Mouse (Mus musculus): ENCODE measurements around the gene Adcy7.

The Adcy7 gene

DNA sequence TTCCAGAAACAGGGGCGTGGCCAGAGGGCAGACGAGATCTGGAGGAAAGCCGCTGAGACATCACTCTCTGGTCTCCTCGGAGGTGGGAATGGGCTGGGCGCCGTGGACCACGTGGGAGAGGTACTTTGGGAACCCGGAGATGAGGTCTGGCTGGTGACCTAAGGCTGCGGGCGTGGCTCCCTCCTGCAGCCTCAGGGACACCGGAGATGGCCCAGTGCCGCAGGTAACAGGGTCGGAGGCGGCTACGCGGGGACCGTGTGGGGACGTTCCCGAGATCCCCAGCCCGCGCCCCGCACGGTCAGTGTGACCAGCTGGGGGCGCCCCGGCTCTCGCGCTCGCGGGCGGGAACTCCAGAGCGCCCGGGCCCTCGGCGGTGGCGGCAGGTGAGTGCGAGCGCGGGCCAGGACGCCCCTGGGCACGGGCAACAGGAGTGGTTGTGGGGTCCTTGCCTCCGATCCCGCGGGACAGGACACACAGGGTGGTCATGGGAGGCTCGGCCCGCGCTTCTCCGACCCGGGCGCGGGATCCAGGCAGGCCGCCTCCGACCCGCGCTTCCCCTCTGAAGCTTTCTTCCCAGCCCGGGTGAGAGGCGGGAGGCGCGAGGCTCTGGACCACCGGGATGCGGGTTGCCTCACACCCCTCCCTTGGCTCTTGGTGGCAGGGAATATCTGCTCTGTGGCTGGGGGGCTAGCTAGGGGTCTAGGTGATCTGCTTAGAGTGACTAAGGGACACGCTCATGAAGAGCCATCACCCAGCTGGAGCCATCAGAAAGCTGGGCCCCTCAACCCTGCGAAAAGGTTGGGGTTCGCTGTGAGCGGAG is at the start of gene Adcy7:
Gene Adcy7 (plus strand): TSS at position 173 of the 820 bp plus-strand sequence.
- DNase-seq (ENCODE audit: low read depth): peak; percentile 75

DNA sequence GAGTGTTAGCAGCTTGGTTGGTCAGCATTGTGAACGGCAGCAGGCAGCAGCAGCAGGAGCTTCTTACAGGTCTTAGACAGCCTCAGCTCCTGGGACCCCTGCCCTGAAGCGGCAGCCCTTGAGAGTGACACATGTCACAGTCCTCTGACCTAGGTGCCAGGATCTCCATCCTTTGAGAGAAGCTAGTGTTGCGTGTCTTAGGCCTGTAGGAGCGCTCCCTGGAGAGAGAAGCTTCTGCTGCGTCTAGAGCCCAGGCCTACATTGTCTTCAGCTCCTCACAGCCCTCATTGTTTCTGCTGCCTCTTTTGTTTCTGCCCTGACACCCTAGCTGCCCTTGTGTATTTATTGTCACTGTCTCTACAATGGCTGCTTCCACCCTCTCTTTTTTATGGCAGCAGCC is 46.8 kb upstream of the Adcy7 start:
- no peak for DNase-seq (ENCODE audit: low read depth)

DNA sequence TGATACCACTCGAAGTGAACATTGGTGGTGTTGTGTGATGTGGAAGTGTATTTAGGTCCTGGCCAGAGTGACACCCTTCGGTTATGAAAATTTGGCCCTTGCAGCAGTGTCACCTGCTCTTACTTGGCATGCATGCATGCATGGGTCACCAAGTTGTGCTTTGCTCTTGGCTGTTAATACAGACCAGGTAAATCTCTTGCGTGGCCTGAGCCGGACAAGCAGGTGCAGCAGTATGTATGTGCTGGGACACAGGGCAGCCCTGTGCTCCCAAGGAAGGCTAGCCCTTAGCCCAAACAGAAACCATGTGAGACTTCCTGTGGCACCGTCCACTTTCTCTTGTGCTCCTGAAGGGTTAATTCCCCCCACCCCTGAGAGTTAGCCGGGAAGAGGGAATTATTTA is 44.4 kb upstream of the Adcy7 start:
- no peak for DNase-seq (ENCODE audit: low read depth)

DNA sequence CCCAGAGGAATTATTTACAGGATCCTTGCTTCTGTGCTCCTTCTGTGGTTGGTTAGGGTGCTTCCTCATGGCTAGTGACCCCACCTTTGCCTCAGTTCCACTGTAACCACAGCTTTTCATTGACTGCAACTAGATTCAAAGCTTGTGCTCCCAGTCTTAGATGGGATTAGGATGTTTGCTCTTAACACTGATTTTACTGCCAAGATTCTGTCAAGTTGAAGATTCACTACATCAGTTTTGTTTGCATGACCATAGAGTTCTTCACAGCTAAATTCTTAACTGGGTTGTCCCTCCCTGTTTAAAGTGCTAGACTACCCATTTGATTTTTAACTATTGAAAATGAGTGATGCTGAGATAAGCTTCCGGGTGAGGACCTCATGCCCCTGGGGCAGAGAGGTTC is 43.9 kb upstream of the Adcy7 start:
- DNase-seq (ENCODE audit: low read depth): no peak

DNA sequence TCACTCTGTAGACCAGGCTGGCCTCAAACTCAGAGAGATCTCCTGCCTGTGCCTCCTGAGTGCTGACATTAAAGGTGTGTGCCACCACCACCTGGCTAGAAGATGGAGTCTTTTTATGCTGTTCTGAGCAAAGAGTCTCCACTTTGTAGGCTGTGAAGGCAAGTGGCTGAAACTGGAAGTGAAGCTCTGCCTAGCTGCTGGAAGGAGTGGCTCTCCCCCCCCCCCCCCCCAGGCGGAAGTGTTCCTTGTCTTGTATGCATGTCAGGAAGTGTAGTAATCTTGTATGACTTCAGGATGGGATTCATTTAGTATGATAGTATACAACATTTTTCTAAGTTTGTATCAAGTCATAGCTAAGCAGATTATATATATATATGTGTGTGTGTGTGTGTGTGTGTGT is 43.4 kb upstream of the Adcy7 start:
- no peak for DNase-seq (ENCODE audit: low read depth)

DNA sequence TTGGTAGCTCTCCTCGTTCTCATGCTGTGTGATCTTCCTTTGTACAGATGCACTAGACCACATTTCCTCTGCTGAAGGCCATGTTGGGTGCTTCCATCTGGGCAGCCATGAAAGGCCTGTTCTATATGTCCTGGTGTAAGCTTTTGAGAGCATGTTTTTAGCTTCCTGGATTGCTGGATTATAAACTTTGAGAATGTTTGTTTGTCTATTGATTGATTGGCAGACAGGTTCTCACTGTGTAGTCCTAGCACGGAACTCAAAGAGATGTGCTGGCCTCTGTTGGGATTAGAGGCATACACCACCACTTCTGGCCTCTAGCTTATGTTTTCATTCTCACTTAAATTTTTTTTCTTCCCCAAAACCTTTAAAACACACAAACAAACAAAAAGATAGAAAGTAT is 35.5 kb upstream of the Adcy7 start:
- no peak for DNase-seq (ENCODE audit: low read depth)

DNA sequence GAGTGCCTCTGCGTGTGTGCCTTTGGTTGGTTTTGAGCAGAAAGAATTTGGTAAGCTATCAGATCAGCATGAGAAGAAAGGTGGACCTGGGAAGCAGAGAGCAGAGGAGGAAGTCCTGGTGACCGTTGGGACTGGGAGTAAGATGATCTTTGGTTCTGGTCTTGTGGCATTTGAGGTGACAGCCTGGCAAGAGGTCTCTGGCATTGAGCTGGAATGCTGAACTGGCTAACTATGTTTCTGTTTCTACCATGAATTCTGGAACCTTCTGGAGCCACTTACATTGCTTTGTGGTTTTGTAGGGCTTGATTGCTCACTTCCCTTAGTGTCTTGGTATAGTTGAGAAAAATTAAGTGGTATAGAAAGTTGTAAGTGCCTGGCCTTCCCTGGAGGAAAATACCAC is 34.6 kb upstream of the Adcy7 start:
- no peak for DNase-seq (ENCODE audit: low read depth)

DNA sequence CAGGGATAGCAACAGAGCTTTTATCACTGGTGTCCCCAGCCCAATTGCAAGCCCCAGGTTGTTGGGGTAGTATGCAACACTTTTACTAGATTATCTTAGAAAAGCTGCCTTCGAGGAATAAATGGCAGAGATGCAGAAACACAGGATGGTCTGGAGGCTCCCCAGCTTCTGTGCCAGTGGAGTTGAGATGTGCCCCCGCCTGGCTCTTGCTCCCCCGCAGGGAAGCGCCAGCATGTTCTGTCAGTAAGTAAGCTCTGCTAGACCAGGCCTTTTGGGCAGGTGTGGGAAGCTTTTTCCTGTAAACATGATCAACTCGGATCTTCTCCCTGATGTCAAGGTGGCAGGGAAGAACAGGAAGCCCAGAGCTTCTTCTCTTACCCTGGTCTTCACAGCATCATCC is 32.9 kb upstream of the Adcy7 start:
- no peak for DNase-seq (ENCODE audit: low read depth)

DNA sequence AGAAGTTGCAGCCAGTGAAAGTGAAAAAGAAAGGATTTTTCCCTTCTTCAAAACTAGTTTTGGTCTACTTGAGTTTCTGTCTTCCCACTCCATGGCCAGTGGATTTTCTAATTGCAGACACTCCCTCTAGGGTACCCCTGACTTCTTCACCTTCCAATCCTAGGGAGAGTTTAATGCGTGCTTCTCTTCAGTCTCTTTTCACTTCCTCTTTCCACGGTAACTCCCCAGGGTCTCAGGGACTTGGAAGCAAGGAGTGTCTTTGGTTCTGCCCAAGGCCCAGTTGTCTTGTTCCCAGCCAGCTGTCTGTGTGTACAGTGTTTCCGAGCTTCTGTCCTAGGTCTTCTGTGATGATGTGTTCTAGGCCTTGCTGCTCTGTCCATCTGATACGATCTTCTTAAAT is 30.3 kb upstream of the Adcy7 start:
- no peak for DNase-seq (ENCODE audit: low read depth)

DNA sequence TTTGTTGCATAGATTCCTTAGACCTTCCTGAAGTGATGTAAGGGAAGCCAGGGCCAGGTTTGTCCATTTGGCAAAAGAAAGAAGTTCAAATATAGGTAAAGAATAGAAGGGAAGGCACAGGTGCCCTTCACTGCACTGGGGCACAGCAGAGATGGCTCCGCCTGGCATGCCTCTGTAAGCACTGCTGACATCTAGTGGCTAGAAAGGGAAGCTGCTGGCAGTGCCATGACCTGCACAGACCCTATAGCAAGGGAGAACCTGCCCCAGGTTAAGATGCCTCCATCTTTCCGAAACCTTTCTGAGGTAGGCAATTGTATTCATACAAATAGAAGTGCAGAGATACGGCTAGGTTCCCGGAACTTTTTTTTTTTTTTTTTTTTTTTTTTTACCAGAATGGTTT is 27.9 kb upstream of the Adcy7 start:
- DNase-seq (ENCODE audit: low read depth): peak; percentile 72

DNA sequence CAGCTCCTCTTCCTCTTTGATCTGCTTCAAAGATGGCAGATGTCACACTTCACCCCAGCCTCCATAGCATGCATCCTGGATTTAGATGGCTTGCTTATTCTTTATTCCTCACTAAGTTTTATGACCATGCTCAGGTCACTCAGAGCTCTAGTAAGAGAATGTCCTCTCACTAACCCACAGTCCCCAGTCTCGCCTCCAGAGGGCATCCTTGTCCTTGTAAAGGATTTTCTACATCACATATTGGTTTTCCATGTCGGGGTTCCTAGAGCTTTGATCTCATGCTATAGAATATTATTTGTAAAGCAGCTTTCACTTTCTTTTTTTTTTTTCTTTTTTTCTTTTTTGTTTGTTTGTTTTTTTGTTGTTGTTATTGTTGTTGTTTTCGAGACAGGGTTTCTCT is 19.4 kb upstream of the Adcy7 start:
- DNase-seq (ENCODE audit: low read depth): peak; percentile 40

DNA sequence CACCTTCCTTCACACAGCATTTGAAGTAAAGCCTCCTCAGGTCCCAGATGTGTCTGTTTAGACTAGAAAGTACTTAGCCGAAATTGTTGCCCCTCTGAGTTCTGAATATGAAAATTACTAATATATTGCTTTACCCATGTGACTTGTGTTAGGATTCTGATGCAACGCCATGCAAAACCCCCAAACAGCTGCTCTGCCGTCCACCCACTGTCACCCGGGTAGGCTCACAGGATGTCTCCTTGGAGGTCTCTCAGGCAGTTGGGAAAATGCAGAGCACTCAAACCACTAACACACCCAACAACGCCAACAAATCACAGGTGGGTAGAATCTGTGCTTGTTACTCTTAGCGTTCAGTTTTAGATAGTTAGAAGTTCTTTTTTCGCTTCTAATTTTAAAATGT is 17.2 kb upstream of the Adcy7 start:
- DNase-seq (ENCODE audit: low read depth): no peak

DNA sequence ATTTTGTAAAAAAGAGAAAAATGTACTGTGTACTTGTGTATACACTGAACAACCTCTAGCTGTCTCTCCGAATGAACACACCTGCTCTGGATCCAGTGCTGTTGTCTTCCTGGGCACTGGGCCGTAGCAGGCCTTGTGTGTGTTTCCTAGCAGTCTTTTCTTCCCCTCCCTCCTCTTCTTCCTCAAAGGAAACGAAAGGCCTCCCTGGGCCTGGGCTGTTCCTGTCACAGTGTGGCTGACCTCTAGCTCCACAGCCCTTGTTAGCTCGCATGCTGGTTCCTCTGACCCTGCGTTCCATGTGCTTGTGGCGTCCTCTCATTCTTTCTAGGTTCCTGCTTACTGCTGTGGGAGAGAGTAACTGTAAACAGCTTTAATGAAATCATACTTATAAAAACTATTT is 14.2 kb upstream of the Adcy7 start:
- DNase-seq (ENCODE audit: low read depth): no peak

DNA sequence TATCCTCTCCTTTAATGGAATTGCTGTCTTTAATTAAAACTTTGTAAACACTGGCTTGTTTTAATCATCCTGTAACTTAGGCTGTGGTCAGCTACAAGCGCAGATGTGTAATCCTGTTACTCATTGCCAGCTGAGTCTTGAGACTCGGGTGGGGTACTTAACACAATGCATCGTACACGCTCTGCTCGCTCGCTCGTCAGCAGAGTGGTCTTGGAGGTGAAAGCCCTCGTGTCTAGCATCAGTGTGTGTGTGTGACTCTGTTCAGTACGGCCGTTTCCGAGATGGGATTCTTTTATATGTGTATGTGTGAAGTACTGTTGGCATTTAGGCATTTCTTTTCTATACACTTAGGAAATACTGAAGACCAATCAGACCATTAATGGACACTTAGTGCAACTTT is 13.7 kb upstream of the Adcy7 start:
- no peak for DNase-seq (ENCODE audit: low read depth)

DNA sequence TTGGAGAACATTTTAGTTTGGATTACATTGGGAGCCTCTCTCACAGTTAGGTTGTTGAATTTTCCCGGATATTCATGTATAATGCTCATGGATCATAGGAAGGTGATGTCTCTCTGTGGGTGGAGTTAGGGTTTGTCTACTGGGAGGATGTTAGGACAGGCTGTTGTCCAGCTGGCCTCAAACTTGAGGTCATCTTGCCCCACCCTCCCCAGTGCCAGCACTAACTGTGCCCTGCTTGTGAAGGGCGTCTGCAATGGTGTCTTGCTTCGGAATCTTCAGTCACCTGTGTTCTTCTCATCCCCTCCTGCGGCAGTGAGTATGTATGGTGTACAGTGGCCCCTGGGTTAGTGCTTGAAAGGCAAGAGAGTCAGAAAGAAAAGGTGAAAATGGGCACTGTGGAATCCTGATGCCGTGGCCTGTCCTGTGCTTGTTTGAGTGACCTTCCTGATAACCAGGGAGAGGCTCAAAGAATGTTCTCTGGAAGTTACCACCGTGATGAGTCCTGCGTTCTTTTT is 11.7 kb upstream of the Adcy7 start:
- no peak for DNase-seq (ENCODE audit: low read depth)

DNA sequence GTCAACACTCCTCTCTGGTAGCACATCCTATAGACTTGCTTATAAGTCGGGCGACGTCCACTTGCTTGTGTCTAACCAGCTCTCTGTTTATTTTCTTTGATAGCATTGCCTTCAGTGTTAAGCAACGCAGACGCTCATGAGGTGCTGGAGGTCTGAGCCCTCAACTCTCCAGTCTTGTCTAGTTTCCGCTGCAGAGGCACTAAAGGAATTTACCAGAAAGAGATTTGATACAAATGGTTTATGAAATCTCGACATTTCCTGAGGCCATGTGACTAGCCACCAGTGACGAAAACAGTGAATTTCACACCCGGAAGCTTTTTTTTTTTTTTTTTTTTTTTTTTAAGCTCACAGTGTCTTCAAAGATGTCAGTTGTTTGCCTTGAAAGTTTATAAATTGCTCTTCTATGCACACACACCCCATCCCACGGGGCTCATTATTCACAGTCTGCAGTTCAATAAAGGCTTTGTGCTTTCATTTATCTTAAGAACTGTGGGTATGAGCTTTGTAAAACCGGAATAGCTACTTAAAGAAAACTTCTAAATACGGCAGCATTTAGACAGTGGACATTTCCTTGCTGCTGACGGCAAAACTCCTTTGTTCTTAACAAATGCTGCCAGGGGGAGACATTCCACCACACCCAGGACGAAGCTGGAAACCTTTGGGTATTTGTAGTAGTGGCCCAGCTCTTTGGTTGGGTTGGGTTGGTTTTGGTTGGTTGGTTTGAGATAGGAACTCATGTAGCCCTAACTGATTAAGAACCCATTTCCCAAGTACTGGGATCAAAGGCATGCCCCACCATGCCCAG is 9.2 kb upstream of the Adcy7 start:
- no peak for DNase-seq (ENCODE audit: low read depth)

DNA sequence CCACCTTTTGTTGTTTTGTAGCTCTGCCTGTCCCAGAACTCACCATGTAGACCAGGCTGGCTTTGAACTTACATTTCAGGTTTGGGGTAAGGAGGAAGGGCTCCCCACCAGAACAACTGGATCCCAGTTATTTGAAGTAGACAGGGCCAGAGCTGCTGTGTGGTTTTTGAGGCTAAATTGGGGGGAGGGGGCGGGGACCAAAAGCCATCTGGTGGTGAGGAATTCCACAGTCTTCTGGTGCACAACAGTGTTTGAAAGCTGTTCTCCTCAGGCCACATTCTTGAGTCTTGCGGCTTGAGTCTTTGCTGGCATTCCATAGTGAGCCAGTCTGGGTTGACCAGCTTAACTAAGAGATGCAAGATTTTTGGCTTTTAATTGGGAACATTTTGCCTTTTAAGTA is 6.7 kb upstream of the Adcy7 start:
- DNase-seq (ENCODE audit: low read depth): no peak

DNA sequence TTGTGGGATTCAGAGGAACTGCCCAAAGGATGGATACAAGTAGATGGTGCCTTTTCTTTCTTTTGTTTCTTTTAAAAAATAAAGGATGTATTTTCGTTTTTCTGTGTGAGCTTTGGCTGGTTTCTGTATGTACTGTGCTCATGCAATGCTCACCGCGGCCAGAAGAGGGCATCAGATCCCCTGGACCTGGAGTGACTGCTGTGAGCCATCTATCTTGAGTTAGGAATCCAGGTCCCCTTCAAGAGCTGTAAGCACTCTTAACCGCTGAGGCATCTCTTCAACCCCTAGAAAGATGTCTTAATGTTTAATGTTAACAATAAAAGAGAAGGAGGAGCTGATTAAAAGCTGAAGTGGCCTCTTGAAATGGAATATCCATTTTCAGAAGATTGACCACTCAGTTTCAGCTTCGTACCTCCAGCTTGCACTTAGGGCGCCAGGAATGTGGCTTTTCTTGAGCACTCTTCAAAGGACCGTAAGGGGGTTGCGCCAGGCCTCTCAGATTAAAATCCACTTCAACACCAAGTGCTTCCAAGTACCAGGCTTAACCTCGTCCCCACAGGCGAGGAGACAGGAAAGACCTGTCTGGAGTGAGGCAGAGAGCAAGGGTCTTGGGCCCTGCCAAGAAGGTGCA is 5.9 kb upstream of the Adcy7 start:
- DNase-seq (ENCODE audit: low read depth): peak; percentile 89

DNA sequence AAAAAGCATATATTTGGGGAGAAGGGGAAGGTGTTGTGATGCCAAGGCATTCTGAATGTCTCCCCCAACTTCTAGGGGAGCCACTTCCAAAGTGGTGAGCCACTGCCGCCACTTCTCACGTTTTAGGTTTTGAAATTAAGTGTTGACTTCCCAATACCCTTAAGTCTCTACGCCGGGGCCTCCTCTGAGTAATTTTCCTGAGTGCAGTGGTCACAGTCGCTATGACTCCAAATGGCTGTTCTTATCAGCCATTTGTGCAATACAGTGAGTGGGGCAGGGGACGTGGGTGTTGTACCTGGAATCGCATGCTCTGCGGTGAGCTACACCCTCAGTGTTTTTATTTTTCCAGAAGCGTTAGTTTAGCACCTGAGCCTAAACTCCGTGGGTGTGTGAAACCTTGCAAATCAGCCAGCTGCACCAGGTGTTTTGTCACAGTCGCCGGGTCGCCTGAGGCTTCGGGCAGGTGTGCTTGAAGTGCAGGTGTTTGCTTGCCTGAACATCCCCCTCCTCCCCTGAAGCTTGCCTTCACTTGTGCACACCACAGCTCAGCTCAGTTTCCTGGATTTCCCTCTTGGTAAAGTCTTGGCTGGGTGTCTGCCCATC is 5.3 kb upstream of the Adcy7 start:
- no peak for DNase-seq (ENCODE audit: low read depth)

DNA sequence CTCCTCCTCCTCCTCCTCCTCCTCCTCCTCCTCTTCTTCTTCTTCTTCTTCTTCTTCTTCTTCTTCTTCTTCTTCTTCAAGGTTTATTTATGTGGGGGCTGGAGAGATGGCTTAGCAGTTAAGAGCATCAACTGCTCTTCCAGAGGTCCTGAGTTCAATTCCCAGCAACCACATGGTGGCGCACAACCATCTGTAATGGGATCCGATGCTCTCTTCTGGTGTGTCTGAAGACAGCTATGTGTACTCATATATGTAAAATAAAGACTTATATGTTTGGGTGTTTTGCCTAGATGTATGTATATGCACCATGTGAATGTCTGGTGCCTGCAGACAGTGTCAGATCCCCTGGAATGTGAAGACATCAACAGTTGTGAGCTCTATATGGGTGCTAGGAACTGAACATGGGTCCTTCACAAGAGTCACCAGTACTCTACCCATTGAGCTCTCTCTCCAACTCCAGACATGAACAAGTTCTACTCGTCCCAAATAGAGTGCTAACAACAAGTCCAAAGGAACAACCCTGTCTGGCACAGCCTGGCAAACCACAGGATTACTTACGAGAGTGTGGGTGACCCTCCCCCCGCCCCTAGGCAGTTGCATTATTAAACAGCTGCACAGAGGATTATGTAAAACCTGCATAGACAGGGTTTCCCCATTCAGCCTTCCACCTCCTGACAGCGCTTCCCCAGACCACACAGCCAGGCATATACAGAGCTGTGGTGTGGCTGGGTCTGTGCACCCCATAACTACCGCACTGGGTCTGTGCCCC is 2.9 kb upstream of the Adcy7 start:
- peak; percentile 51 for DNase-seq (ENCODE audit: low read depth)

DNA sequence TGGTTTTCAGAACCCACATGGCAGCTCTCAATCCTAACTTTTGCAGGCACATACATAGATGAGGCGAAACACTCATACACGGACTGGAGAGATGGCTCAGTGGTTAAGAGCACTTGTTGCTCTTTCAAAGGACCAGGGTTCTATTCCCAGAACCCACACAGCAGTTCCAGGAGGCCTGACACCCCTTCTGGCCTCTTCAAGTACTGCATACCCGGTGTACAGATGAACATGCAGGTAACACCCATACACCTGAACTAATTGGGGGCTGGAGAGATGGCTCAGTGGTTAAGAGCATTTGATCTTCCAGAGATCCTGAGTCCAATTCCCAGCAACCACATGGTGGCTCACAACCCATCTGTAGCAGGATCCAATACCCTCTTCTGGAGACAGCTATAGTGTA is 2.1 kb upstream of the Adcy7 start:
- peak; percentile 23 for DNase-seq (ENCODE audit: low read depth)

DNA sequence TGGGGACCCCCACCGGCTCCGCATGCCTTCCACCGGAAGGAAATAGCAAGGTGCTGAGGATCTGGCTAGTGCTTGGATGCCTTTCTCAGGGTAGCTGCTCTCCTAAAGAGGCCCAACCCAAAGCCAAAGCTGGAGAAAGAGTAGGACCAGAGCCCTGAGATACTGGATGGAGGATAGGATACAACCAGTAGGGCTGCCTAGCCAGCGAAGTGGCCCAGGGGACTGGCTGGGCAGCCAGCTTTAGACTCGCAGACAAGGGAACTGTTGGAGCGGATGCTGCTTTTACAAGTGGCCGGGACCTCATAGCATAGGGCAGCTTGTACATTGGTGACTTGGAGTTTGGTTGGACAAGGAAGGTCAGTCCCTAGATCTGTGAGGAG is 838 bp downstream of the Adcy7 start:
- DNase-seq (ENCODE audit: low read depth): no peak
